Mouse (Mus musculus) hindbrain, embryonic 14.5 days (tissue): ENCODE measurements at regions not wholly inside any gene's neighbourhood (a gene's known extent, or its start where the extent isn't known, plus 50 kb on each side); places are given as distances from the start of the nearest gene placed in this dataset.

Source experiments
- ATAC-seq: fragments of 200-750 bp; cut with Nextera tagmentation; 2 replicates; pipeline ENCODE4 v1.8.0; 2017; ENCODE audit warnings: moderate number of reproducible peaks, mild to moderate bottlenecking, moderate TSS enrichment, moderate library complexity; ENCODE audit not compliant: low FRiP score
- DNase-seq: peaks from one replicate; pipeline ENCODE4 v3.0.0-alpha.2; 2015; ENCODE audit warnings: low spot score
- H3K27ac ChIP-seq: fragments of 300-500 bp; sonication (generic); 2 replicates; pipeline ENCODE4 v1.5.1; 2014; ENCODE audit warnings: mild to moderate bottlenecking, moderate library complexity
- H3K27me3 ChIP-seq: fragments of 300-500 bp; sonication (generic); 2 replicates; pipeline ENCODE4 v1.6.1; 2014; ENCODE audit warnings: mild to moderate bottlenecking, low read length, mixed read lengths; ENCODE audit not compliant: control insufficient read depth, insufficient read depth
- H3K36me3 ChIP-seq: fragments of 300-500 bp; sonication (generic); replicated peaks from 2 replicates; pipeline ENCODE4 v1.6.1; 2014; ENCODE audit not compliant: control insufficient read depth, insufficient read depth
- H3K4me1 ChIP-seq: fragments of 300-500 bp; sonication (generic); replicated peaks from 2 replicates; pipeline ENCODE4 v1.6.1; 2014; ENCODE audit warnings: antibody characterized with exemption, low read length, mixed read lengths; ENCODE audit not compliant: control insufficient read depth, insufficient read depth
- H3K4me2 ChIP-seq: fragments of 300-500 bp; sonication (generic); replicated peaks from 2 replicates; pipeline ENCODE4 v1.6.1; 2014; ENCODE audit warnings: mild to moderate bottlenecking, moderate library complexity
- H3K4me3 ChIP-seq: fragments of 300-500 bp; sonication (generic); replicated peaks from 2 replicates; pipeline ENCODE4 v1.5.1; 2014; ENCODE audit warnings: mild to moderate bottlenecking, low read length
- H3K9ac ChIP-seq: fragments of 300-500 bp; sonication (generic); 2 replicates; pipeline ENCODE4 v1.6.1; 2014
- H3K9me3 ChIP-seq: fragments of 300-500 bp; sonication (generic); 2 replicates; pipeline ENCODE4 v1.6.1; 2016; ENCODE audit warnings: low read length; ENCODE audit not compliant: control insufficient read depth
- WGBS: fragments of 180-500 bp; shearing (Covaris S2); extraction: QIAGEN DNeasy Blood & Tissue Kit; methylation state at CpG from one replicate; pipeline ENCODE4 v1.1.7; 2014; 5-methylcytosine and 5-hydroxymethylcytosine counted together

DNA sequence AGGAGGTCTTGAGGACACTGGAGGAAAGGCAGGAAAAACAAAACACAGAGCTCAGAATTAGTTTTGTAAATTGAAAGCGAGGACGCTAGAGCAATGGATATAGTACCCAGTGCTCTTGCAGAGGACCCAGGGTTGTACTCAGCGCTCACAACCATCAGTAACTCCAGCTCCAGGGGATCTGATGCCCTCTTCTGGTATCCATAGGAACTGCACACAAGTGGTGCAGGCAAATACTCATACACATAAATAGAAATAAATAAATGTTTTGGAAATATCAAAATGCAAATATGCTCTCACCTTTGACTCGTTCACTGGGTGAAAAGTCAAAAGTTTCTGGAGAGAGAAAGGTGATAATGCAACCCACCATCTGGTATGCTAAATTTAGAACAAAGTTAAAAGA is 267.8 kb upstream of the Onecut1 start:
- ATAC-seq = no peak
- WGBS = 90% methylated on average over 4 of the region's 4 CpGs
- H3K4me2 ChIP-seq = no peak overlapping the region
- no peak overlapping the region for H3K27ac ChIP-seq
- 0 out of 2 replicates have a peak, but pooled peaks cover 3% of the 10 kb centered on the region for H3K4me1 ChIP-seq
- H3K4me3 ChIP-seq = no peak overlapping the region
- no peaks in the 10 kb centered on the region for H3K9me3 ChIP-seq
- H3K27me3 ChIP-seq = no peaks in the 10 kb centered on the region
- H3K36me3 ChIP-seq = no peaks in the 10 kb centered on the region
- DNase-seq = no peak
- H3K9ac ChIP-seq = no peak overlapping the region

DNA sequence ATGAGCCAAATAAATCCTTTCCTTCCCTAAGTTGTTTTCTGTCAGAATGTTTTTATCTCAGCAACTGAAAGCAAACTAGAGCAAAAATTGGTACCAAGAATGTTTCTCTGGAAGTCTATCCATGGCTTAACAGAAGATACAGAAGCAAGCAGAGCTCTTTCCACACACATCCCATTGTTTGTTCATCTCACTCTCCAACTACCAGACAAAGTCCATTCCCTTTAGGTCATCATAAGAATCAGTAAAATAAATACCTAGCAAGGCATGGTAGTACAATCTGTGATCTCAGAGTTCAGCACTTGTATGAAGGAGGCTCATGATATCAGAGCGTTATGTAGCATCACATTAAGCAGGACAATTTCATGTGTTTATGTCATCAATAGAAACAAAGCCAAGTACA is 257.3 kb upstream of the Onecut1 start:
- Histone ChIP-seq H3K27me3 (no peaks in the 10 kb centered on the region), H3K4me1 (no peaks in the 10 kb centered on the region), H3K27ac (no peak overlapping the region), H3K9ac (no peak overlapping the region), H3K4me3 (no peak overlapping the region), H3K4me2 (no peak overlapping the region), H3K9me3 (no peaks in the 10 kb centered on the region), H3K36me3 (no peaks in the 10 kb centered on the region)
- DNase-seq (no peak), ATAC-seq (no peak)
- WGBS = 97% methylated on average over 1 of the region's 1 CpGs

DNA sequence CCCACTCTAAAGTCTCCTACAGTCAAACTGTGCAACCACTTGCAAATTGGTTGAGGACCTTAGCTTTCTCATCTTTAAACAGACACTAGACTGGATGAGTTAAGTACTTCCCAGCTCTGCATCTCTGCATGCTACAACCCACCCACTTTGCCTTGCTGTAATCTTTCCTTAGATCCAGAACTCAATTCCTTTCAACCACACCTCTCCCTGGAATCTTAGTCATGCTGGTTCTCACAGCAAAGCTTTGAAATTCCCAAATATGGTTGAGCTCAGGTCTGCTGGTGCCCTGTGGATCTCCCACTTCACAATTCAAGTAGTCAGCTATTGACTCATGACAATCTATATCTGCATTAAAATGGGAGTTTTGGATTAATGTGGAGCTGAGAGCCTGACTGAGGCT is 239.8 kb upstream of the Onecut1 start:
- ATAC-seq (no peak), DNase-seq (no peak)
- H3K4me2 ChIP-seq = no peak overlapping the region

DNA sequence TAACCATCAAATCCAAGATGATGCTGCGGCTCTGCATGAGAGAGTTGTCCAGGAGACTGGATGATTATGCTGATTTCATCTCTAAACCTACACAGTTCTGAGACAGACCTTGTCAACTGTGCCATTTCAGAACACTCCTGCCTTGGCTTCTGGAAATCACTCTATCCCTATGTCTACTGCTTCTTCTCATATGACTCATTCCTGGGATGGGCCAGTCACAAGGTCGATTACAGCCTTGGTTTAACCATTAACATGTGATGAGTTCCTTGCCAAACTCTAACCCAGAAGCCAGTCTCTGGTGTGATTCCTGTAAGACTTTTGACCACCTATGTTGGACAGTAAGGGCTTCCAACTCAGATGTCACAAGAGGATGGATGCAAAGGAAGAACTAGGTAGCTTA is 216.3 kb upstream of the Onecut1 start:
- Histone ChIP-seq H3K36me3 (no peaks in the 10 kb centered on the region), H3K4me2 (no peak overlapping the region), H3K27ac (no peak overlapping the region), H3K9ac (no peak overlapping the region), H3K4me3 (no peak overlapping the region), H3K9me3 (no peaks in the 10 kb centered on the region), H3K4me1 (no peaks in the 10 kb centered on the region), H3K27me3 (no peaks in the 10 kb centered on the region)
- WGBS = 87% methylated on average over 2 of the region's 2 CpGs
- ATAC-seq (no peak), DNase-seq (no peak)

More for the DNA sequence above, 239.8 kb upstream of the Onecut1 start:
- Histone ChIP-seq H3K4me1 (no peaks in the 10 kb centered on the region), H3K27ac (no peak overlapping the region), H3K4me3 (no peak overlapping the region), H3K36me3 (no peaks in the 10 kb centered on the region), H3K27me3 (no peaks in the 10 kb centered on the region), H3K9me3 (no peaks in the 10 kb centered on the region), H3K9ac (no peak overlapping the region)

DNA sequence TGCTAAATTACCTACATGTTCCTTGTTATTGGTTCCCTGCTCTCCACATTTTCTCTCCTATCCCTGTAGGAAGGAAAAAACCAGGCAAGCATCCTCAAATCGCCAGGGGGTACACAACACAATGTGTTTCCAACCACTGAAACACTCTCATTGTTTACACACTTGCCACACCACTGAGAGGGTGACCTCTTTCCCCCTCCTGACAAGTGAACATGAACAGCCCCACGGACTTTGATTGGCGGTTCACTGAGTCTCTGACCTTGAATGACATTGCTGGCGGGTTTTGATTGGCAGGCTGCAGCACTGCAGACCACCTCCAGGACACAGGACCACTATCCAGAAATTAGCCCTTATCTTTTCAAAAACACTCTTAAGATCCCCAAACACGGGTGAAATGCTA is 211.7 kb upstream of the Onecut1 start:
- H3K9ac ChIP-seq = no peak overlapping the region
- no peak overlapping the region for H3K4me3 ChIP-seq
- H3K27me3 ChIP-seq = no peaks in the 10 kb centered on the region
- DNase-seq = no peak
- H3K4me2 ChIP-seq = no peak overlapping the region
- 27% methylated on average over 5 of the region's 5 CpGs for WGBS
- H3K9me3 ChIP-seq = no peaks in the 10 kb centered on the region
- no peaks in the 10 kb centered on the region for H3K4me1 ChIP-seq
- no peak overlapping the region for H3K27ac ChIP-seq
- ATAC-seq = no peak
- no peaks in the 10 kb centered on the region for H3K36me3 ChIP-seq

DNA sequence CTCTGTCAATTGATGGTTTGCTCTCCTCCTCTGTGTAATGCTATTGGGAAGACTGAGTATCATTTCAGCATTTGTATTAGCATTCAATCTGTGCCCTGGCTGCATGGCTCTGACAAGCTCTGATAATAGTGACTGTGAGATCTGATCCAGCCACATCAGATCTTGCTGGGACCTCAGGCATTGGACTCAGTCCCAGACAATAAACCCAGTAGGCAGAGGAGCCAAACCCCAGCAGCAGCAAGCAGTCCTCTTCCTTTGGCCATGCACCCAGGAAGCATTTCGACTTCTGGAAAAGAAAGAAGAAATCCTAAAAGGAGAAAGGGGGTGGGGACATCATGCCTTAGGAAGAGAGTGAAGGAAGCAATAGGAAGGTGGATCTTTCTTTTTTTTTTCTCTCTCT is 205.8 kb upstream of the Onecut1 start:
- Histone ChIP-seq H3K4me2 (no peak overlapping the region), H3K4me1 (no peaks in the 10 kb centered on the region), H3K36me3 (no peaks in the 10 kb centered on the region), H3K9me3 (no peaks in the 10 kb centered on the region), H3K27me3 (no peaks in the 10 kb centered on the region), H3K9ac (no peak overlapping the region), H3K27ac (no peak overlapping the region), H3K4me3 (no peak overlapping the region)
- DNase-seq (no peak), ATAC-seq (no peak)
- 78% methylated on average over 1 of the region's 1 CpGs for WGBS

DNA sequence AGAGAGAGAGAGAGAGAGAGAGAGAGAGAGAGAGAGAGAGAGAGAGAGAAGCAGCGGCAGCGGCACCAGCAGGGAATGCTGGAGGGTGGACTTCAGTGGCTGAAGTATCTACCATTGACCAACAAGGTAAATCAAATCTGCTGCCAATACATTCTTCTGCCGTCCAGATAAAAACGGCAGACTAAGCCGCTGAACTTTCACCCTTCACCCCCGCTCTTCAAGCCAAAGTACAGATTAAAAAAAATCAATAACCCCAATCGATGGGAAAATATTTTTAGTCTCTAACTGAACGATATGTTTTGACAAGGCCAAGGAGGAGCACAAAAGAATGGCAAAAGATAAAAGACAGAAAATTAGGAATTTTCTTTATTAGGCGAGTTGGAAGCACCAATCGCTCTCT is 205.3 kb upstream of the Onecut1 start:
- ATAC-seq = no peak
- Histone ChIP-seq H3K36me3 (no peaks in the 10 kb centered on the region), H3K27ac (0 out of 2 replicates have a peak overlapping the region, but pooled peaks have one; percentile 51), H3K4me2 (no peak overlapping the region), H3K9me3 (no peaks in the 10 kb centered on the region), H3K4me1 (no peaks in the 10 kb centered on the region), H3K27me3 (no peaks in the 10 kb centered on the region), H3K4me3 (no peak overlapping the region), H3K9ac (no peak overlapping the region)
- WGBS = 81% methylated on average over 10 of the region's 10 CpGs
- no peak for DNase-seq

DNA sequence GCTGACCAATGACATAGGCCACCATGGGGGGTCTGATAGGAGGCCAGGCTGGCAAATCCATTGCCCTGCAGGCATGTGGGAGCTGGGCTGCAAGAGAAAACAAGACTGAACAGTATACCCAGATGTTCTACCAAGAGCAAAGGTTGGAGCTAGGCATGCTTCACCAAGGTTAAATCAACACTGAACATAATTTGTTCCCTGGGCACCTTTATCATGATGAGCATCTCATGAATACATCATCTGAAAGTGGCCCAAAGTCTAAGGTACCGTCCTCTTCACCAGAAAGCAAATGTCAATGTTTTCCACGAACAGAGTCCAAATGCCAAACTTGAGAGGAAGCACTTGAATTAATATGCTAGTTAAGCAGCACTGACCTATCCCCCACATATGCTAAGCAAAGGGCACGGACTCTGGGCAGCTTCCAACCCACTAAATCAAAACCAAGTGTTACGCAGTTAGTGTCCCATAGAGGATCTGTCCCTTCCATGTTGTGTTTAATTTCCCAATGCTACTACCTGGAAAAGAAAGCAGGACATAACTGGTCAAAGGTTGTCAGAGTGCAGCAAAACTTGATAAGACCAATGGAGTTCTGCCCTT is 190.3 kb upstream of the Onecut1 start:
- DNase-seq (no peak), ATAC-seq (no peak)
- Histone ChIP-seq H3K27me3 (no peaks in the 10 kb centered on the region), H3K4me2 (no peak overlapping the region), H3K36me3 (no peaks in the 10 kb centered on the region), H3K4me1 (no peaks in the 10 kb centered on the region), H3K27ac (no peak overlapping the region), H3K4me3 (no peak overlapping the region), H3K9ac (no peak overlapping the region), H3K9me3 (0 out of 2 replicates have a peak, but pooled peaks cover 4% of the 10 kb centered on the region)
- WGBS = 93% methylated on average over 4 of the region's 4 CpGs

DNA sequence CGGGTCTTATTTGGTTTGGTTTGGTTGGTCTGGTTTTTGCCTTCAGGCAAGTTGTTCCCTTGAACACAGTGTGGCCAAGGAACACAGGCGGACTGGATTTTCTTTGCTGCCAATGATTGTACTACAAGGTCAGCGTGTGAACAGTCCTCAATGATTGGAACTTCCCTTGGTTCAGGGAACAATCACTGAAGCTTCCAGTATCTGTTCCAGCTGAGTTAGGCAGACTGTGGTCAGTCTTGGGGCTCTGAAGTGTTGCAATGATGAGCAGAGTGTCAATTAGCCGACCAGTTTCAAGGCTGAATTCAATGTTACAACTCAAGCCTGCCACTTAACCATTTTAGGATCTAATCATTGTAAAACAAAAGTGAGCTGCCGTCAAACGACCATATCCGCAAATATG is 189.5 kb upstream of the Onecut1 start:
- Histone ChIP-seq H3K36me3 (no peaks in the 10 kb centered on the region), H3K9me3 (0 out of 2 replicates have a peak, but pooled peaks cover 4% of the 10 kb centered on the region), H3K4me3 (no peak overlapping the region), H3K27me3 (no peaks in the 10 kb centered on the region), H3K27ac (no peak overlapping the region), H3K9ac (no peak overlapping the region), H3K4me1 (no peaks in the 10 kb centered on the region), H3K4me2 (no peak overlapping the region)
- ATAC-seq (no peak), DNase-seq (no peak)
- WGBS = 93% methylated on average over 7 of the region's 7 CpGs

GRCm38 (mm10) chr9:74698229-74698628 is 163.5 kb upstream of the Onecut1 start:
- H3K4me2 ChIP-seq = no peak overlapping the region
- no peak overlapping the region for H3K9ac ChIP-seq
- no peak overlapping the region for H3K27ac ChIP-seq
- WGBS = 56% methylated on average over 8 of the region's 8 CpGs
- no peaks in the 10 kb centered on the region for H3K27me3 ChIP-seq
- no peaks in the 10 kb centered on the region for H3K9me3 ChIP-seq
- H3K36me3 ChIP-seq = no peaks in the 10 kb centered on the region
- H3K4me1 ChIP-seq = no peaks in the 10 kb centered on the region
- no peak for DNase-seq
- ATAC-seq = no peak
- no peak overlapping the region for H3K4me3 ChIP-seq
